Mouse (Mus musculus): ENCODE results near the gene Ccdc122.
"Not testable (repeated sequence)": the region's sequence is repeated elsewhere in the genome, so short reads cannot be mapped to it uniquely, and the experiment has no call there.

Ccdc122 gene

DNA sequence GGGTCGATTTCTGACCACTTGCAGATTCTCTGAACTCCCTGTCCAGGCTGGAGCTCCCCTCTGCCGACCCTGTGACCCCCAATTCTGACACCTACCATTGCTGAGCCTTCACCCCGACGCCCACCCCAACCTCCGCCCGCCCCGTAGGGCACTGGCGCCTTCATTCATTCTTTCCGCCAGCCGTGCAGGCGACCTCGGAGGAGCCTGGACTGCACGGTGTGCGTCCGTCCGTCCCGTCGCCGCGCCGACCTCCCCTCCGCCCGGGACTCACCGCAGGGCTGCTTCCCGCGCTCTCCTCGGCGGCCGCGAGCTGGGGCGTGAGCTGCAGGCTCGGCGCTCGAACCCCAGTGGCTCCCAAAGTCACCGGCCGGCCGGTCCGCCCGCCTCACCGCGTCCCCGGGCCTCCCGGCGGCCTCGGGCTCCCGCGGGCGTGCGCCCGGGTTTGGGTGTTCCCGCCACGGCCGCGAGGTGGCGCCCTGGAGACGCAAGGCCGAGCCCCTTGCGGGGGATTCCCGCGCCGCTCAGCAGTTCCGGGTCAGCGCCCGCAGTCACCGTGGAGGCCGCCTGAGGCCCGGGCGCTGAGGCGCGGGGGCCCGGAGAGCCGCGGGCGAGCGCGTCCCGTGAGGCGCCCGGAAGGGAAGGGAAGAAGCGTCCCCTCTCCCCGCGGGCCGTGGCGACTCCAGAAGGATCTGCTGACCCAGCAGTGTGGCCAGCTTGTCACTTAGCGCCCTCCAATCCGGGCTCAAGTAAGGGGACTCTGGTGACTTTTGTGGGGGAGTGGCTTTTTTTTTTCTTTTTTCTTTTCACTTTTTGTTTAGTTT, at the start of gene Ccdc122, which contains the start of gene Lacc1:
Gene Ccdc122, plus strand, starts transcription at position 547 of the 821 bp plus-strand sequence.
Gene Lacc1, minus strand, starts transcription at position 679 of the 821 bp plus-strand sequence.
- DNase-seq (ENCODE audit: low spot score in 2 of 2): peak; percentile 45 to 64

DNA sequence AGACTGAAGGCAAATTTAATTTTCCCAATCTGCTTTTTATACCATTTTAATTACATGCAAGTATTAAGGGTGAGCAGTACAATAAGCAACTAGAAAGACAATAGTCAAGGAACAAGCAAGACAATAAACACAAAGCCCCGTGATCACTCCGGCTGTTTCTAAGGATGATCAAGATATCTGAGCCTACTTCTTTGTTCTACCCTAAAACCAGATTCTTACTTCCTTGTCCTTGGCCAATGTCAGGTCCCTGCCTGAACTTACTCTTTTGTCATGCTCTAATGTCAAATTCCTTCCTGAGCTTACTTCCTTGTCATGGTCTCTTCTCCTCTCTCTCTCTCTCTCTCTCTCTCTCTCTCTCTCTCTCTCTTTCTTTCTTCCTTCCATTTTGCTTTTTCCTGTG, 46.2 kb upstream of the Ccdc122 start:
- DNase-seq (ENCODE audit: low spot score in 2 of 2): not testable (repeated sequence)

DNA sequence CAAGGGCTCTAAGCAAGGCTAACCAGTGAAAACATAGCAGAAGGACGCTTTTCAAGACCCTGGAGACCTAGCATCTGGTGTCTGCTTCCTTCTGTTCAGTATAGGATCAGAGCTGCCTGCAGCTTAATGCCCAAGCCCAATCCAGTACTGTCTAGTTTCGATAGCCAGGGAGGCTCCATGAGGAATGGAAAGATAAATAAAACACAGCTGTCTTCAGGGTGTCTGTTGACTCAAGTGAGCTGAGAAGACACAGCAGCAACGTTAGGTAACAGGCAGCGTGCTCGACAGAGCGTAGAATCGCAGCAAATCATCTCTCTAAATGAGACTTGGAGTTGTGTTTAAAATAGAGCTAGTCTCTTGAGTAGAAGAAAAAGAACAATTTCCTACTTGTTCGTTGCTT, 31.8 kb upstream of the Ccdc122 start:
- peak in 1 of 2 experiments; percentile 39 for DNase-seq (ENCODE audit: low spot score in 2 of 2)

DNA sequence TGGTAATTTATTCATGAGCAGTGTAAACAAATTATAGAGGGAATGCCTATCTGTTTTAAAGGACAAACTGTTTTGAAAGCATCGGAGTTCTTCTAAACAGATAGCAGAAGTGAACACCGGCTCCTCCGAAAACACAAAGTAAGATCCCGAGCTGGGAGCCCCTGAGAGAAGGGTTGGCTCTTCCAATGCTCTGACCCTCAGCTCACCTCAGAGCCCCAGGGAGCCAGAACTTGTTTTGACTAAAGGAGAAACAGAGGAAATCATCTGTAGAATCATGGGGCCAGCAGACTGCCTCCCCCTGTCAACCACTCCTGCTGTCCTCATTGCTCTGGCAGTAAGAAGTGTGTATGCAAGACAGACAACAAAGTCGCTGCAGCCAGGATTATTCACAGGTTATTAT, 31.0 kb upstream of the Ccdc122 start:
- DNase-seq (ENCODE audit: low spot score in 2 of 2): no peak

DNA sequence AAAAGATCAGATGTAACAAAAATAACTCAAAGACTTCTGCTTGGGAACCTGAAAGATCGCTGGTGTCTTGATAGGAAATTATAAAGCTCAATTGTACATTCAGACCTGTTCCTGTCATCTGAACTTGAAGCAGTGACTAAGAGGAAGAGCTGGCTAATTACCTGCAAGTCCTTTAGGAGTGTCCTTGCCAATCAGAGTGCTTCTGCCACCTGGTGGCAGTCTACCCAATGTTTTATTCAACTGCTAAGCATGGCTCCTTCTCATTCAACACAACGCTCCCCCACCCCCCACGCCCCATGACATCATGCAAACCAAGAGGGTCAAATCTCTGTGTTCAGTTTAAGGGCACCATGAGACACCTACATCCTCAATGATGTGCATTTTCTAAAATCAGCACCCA, 28.3 kb upstream of the Ccdc122 start:
- peak; percentile 56 to 83 for DNase-seq (ENCODE audit: low spot score in 2 of 2)

DNA sequence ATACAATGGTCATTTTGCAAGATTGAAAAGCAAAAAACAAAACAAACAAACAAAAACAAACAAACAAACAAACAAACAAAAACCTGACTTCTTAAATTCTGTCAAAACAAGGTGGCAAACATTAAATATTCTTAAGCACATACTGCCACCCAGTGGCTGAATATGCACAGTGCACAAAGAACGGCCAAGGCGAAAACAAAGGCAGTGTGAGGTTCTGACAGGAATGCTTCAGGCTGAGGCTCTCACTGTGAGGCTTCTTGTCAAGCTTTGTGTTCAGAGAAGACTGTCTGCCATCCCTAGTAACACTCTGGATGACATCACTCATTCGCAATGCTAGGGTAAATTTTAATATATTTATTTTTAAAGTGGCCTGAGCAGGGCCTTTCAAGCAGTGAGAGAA, 24.8 kb upstream of the Ccdc122 start:
- peak; percentile 62 to 83 for DNase-seq (ENCODE audit: low spot score in 2 of 2)

DNA sequence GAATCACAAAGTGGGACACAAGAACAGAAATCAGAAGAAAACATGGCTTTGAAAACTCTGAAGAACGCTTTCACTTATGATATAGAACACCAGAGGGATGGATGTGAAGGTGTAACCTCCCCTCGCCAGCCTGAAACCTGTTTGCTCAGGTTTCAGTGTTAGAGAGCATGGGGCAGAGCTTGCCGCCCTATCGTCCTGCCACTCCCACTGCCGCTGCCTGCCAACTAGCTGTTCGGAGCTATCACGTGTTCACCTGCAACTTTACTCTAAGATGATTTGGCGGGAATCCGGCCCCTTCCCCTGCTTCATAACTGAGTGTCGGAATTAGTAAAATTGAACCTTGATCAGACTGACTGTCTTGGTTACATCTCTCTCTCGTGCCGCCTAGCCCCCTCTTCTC, 19.8 kb upstream of the Ccdc122 start:
- DNase-seq (ENCODE audit: low spot score in 2 of 2): not testable (repeated sequence)

DNA sequence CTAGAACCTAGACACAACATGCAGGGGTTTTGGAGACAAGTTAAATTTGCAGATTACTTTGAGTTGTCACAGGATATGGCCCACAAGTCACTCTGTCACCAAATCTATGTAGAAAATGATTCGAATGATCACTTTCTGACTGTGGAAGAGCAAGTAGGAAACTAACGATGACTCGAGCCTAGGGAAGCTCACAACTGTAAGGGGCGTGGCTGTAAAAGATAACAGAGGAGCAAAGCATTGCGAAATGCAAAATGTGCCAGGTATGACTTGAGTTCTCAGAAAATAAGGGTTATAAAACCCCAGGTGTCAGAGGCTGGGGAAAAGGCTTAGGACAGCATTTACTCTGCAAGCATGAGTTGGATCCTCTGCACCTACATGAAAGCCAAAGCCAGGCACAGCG, 19.4 kb upstream of the Ccdc122 start:
- no peak for DNase-seq (ENCODE audit: low spot score in 2 of 2)

DNA sequence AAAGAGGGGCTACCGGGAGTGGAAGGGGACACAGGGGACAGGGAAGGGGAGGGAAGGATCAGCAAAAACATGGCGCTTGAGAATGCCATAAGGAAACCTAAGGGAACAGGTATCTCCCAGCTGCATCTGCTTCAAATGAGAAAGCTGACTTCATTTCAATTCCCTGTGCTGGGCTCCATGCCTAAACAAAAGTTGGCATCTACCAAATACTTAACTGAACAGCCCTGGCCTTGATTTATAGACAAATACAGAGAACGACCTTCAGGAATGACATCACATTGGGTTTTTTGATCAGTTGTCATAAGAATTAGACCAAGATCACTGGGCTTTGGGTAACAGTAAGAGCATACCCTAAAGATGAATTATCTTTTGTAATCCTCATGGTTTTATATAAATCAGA, 12.1 kb upstream of the Ccdc122 start:
- DNase-seq (ENCODE audit: low spot score in 2 of 2): no peak

DNA sequence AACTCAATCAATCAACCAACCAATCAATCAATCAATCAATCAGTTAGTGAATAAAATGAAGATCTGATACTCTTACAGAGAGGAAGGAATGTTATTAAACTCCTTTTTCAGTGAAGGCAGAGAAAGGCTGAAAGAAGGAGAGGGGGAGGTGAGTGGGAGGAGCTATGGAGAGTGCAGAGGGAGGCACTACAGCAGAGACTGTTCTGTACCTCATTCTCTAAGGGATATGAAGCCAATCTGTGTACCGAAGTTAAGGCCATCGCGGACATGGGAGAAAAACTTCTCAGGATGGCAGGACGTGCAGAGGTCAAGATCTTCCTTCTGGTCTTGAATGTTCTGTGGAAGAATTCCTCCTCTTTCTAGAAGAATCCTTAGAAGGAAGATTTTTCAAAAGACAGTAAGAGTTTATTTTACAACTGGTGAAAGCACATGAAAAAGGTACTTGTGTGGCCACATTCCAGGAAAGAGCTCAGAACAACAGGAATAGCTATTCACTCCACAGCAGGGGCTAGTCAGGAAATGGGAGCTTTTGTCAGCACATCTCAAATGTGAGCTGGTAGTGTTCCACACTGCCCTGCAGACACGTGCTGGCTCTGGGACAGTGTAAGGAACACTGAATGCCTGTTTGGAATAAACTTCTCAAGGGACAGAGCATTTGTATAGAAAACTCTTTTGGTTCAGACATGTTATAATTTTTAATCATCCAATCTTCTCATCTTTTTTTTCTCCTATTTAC, 7.1 kb upstream of the Ccdc122 start:
- DNase-seq (ENCODE audit: low spot score in 2 of 2): no peak

DNA sequence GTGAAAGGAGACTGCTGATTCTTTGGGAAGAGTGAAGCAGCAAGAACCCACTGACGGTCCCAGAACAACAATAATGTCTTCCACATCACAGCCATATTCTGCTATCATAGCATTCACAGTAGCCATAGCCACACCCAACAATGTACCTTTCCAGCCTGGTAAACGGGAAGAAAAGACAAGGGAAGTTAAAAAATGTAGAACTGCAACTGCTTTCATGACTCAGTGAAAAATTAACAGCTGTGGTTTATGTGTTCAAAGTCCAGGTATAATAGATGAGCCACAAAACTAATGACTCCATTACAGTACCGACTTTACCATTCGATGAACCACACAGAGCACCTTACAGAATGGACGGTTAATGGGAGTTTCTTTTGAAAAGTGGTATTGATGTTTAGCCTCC, 5.8 kb upstream of the Ccdc122 start:
- DNase-seq (ENCODE audit: low spot score in 2 of 2): no peak

DNA sequence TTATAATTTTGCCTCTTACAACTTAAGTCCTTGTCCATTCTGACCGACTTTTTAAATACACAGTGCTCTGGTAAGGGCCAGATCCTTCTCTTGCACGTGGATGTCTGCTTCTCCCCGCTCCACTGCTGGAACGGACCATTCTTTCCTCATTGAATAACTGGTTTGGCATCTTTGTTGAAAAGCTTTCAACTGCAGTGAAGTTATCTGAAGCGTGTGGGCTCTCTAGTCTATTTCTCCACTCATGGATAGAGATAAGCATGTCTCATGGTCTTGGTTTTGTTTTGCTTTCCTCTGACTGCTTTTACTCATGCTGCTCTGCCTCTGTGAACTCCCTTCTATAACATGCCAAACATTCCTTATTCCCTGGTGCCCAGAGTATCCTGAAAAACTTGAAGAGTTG, 4.1 kb upstream of the Ccdc122 start:
- no peak for DNase-seq (ENCODE audit: low spot score in 2 of 2)

DNA sequence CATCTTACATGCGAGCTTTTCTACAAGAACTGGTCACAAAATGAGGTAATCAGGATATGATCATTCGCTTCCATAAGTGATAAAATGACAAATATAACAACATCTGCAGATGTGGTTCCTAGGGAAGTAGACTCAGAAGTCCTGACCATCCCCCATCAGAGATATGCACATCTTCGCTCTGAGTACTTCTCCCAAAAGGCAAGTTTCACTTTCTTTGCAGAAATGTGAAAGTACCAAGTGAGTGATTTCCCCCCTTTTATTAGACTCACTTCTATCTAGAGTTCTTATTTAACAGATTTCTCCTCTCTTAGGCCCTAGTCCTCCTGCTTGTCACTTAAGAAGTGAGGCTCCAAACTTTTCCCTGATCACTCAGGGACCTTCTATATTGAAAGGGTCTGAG, 3.2 kb upstream of the Ccdc122 start:
- no peak for DNase-seq (ENCODE audit: low spot score in 2 of 2)

DNA sequence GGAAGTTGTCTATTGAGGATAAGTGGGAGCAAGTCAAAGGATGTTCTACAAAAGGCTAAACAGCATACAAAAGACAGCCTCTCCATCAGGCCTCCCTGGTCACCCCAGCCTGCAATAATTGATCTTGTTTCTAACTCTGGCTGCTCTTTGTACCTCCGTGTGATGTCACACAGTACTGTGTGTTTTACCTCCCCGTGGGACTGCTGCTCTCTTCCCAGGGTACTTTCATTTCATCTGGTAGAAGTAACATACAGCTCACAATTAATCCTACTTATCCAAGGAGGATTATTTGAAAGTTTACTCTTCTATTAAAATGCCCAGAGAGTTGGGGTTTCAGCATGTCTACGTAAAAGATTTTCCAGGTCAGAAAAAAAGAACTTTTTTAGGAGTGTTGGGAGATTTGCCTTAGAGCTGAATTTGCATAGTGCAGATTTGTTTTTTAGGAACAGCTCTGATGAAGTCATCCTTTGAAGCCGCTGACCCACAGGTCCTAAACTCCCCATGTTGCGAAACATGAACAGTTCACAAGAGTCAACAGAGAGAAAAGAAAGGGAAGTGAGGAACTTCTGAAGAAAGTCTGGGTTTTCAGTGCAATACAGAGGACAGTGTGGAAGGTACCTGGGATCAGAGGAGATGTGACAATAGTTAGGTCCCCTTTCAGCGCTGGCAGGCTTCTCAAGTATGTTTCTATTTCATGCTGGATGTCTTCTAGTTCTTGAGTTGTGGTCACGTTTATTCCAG, 2.2 kb upstream of the Ccdc122 start:
- DNase-seq (ENCODE audit: low spot score in 2 of 2): no peak

DNA sequence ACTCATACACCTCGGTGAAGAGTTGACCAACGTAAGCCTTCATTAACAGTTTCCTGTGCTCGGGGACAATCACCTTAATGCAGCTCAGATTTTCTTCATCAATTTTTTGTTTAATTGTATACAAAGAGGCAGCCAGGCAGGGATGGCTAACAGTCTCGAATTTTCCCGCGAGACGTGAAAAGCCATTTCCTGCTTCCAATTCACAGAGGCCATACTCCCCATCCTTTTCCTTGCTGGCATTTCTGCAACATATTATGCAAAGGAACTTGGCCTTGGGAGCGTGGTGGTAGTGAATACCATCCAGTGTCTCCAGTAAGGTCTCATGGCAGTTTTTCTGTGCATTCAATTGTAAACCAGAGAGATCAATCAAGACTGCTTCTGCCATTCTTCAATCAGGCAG, 1.6 kb upstream of the Ccdc122 start:
- DNase-seq (ENCODE audit: low spot score in 2 of 2): no peak

DNA sequence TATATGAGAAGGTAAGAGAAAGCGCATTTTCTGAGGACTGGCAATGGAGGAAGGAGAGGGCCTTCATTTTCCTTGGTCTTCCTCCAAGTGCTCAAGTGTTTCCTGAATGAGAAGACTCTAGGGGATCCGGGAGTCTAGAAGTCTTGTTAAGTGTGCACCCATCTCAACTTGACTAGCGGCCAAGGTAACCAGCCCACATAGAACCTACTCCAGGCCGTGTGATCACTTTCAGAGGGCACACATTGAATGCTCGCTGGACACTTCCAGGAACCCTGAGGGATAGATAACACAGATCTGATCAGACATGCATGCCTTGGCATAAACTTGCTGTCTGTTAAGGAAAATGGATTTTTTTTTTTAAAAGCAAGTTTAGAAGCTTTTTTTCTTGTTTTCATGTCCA, 758 bp downstream of the Ccdc122 start:
- DNase-seq (ENCODE audit: low spot score in 2 of 2): no peak

DNA sequence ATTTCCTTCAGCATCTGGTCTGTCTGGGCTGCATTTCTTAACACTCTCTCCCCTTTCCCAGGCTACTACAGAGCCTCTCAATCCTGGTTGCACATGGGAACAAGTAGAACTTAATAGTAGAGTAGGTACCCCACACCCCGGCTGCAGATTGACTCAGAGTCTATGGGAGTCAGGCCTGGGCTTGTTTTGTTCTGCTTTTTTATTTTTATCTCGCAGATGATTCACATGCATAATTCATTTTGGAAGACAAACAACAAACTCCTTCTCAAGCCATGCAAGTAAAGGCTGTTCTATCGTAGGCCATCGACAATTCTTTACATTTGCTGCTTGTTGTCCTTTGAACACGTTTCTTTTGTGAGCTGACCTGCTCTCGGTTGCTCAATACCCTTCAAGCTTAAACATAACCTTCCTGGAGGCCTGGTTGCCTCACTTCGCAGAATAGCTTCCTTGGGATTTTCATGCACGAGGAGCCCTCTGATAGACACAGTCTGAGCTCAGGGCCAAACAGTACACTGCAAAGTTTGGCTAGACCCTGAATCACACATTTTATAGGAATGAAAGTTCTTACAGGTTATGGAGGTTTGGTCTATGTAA, 1.4 kb downstream of the Ccdc122 start:
- DNase-seq (ENCODE audit: low spot score in 2 of 2): peak; percentile 11 to 20

DNA sequence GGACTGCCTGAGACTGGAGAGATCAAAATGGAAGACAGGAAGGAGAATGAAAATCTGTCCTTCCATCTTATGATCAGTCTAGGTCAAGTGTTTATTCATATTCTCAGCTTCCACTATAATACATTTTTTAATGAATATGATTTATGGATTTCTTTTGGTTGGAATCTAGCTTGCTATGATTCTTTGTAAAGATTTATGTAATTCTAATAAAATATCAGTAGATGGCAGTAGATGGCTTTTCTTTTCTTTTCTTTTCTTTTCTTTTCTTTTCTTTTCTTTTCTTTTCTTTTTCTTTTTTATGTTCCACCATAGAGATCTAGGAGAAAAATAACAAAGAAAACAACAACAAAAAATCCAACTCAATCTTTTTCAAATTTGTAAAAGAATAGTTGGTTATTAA, 16.7 kb downstream of the Ccdc122 start:
- DNase-seq (ENCODE audit: low spot score in 2 of 2): no peak

DNA sequence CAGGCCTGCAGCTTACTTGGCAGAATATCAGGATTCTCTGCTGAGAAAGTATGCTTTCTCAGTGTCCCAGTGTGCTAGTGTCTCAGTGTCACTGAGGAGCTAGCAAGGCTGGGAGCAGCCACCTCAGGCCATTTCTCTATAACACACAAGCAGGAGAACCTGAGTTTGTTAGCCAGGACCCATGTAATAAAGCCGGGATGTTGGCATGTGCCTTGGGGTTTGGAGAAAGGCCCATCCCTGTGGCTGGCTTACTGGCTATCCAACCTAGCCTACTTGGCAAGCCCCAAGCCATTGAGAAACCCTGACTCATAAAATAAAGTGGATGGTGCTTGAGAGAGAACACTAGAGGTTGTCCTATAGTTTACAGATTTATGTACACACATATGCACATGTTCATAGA, 32.8 kb downstream of the Ccdc122 start:
- no peak for DNase-seq (ENCODE audit: low spot score in 2 of 2)

DNA sequence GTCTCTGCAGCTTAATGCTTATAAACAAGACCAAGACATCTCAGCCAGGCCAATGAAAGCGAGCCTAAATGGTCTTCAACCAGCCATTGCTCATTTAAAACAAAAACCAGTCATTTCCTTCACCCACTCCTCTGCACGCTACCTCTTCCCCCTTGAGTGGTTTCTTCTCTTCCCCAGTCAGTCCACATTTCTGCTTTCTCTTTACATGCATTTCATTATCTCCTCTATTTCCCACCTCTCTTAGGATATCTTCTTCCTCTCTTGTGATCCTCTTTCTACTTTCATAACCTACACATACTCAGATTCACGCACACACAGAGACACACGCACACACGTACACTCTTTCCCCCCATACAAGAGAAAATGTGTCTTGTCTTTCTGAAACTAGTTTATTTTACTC, 44.7 kb downstream of the Ccdc122 start:
- no peak for DNase-seq (ENCODE audit: low spot score in 2 of 2)

DNA sequence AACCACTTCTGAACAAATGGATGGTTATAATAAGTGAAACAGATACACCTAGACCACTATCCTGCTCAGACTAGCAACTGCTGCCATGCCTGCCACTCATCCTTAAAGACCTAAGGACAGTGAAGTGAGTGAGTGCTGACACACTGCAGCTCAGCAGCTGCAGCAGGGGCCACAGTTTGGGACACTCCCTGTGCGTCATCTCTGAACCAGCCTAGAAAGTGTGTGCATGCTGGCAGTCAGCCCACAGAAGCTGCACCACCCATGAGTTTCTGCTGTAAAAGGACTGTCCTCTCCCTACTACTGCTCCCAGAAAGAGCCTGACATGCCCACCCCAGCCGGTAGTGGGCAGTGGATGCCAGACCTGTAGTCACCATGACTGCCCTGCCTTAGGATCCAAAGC, 63.7 kb downstream of the Ccdc122 start:
- DNase-seq (ENCODE audit: low spot score in 2 of 2): no peak

DNA sequence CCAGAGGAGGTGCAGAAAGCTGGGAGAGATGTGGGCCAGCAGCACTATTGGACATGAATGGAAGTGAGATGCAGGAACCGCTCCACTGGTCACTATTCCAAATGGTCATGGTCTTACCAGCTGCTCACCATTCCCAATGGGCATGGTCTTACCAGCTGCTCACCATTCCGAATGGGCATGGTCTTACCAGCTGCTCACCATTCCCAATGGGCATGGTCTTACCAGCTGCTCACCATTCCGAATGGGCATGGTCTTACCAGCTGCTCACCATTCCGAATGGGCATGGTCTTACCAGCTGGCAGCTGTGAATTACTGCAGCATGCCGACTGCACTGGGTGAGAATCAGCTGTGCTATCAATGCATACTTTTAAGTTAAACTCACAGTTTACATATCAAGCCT, 74.0 kb downstream of the Ccdc122 start:
- DNase-seq (ENCODE audit: low spot score in 2 of 2): not testable (repeated sequence)
